Mouse (Mus musculus) erythroblast, embryonic 14.5 days (primary cell): Measurements from ENCODE around the gene Copg1.

Experiments
- GATA1 ChIP-seq: IDR thresholded peaks from 2 replicates; pipeline ENCODE4 v1.6.1; 2012; ENCODE audit warnings: low read length, inconsistent platforms, mixed read lengths
- TAL1 ChIP-seq: IDR thresholded peaks from 3 replicates; pipeline ENCODE4 v1.6.1; 2012; ENCODE audit warnings: low read length, inconsistent platforms, mixed read lengths

DNA sequence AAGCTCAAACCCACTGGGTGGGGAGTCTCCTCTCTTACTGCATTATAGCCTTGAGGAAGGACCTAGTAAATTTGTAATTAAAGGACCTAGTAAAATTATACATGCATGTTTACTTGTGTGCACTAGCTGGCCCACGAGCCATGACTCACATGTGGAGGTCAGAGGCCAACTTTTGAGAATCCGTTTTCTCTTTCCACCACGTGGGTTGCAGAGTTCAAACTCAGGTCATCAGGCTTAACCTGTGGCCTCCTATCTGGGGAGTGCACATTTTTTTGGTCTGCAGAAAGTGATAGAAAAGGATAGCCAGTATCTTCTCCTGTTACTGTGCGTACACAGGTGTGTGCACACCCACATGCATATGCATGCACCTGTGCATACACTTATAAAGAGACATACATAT, 8.6 kb upstream of the Copg1 start:
- TF ChIP-seq GATA1 (no peak), TAL1 (no peak)
